Mouse (Mus musculus): ENCODE results near the gene Clspn. TPM values are rescaled to one million over a fixed set of nuclear protein-coding genes. Genes with fewer than 3 reads are reported as not detected.

Clspn gene
- total and polyA plus RNA-seq, 3 experiments = 42.0 to 618 (median 64.0) TPM

DNA sequence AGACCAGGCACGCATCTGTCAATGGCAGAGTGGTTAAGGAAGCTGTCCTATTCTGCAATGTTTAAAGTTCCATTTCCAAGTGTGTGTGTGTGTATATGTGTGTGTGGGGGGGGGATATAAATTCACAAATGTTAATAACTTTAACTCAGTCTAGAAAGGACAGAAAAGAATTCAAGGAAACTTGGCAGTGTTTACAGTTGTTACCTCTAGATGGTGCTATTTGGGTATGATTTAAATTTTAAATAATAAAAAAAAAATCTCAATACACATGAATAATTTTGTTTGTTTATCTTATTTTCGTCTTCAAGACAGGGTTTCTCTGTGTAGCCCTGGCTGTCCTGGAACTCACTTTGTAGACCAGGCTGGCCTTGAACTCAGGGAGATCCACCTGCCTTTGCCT is 75.2 kb downstream of the Clspn start (continued):
- TF ChIP-seq NRF1 (IDR thresholded peaks at IDR 0.05; ENCODE audit: insufficient read depth, low read depth, low read length, poor library complexity, severe bottlenecking) (no peak), MYB (IDR thresholded peaks at IDR 0.05; ENCODE audit: low read depth, low read length) (no peak), MYC (IDR thresholded peaks at IDR 0.05; ENCODE audit: low read depth, low read length) (no peak), MAZ (IDR thresholded peaks at IDR 0.05; ENCODE audit: low read depth, low read length) (no peak)

DNA sequence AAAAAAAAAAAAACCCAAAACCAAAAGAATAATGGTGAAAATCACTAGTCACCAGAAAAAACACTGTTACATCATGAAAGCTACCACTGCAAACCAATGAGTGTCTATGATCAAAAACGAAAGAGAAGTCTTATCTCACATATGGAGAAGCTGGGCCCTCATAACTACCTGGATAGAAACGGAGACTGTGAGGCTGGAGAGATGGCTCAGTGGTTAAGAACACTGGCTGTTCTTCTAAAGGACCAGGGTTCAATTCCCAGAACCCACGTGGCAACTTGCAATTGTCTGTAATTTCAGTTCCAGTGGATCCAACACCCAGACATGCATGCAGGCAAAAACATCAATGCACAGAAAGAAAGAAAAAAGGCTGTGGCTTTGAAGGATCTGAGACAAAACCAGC is 75.9 kb downstream of the Clspn start:
- H3K36me3 ChIP-seq (ENCODE audit: control insufficient read depth in 1 of 2, insufficient read depth in 2 of 2, low read length in 2 of 2) = peaks cover 0 to 2% of the 10 kb centered on the region in 2 experiments; a peak in 1 of 4 replicates
- no peak for TF ChIP-seq GATA1 (IDR thresholded peaks at IDR 0.05; ENCODE audit: low read depth, low read length)
- peak; percentile 98 for TF ChIP-seq TBP (IDR thresholded peaks at IDR 0.05; ENCODE audit: low read depth, low read length)
- TF ChIP-seq KAT2A (conservative IDR thresholded peaks at IDR 0.05; ENCODE audit: low read depth, low read length) = no peak
- no peak for TF ChIP-seq RCOR1 (IDR thresholded peaks at IDR 0.05; ENCODE audit: low read depth, low read length)
- TF ChIP-seq POLR2AphosphoS2 (IDR thresholded peaks at IDR 0.05; ENCODE audit: low read length) = no peak
- no peak for TF ChIP-seq POLR2A (IDR thresholded peaks at IDR 0.05; ENCODE audit: control insufficient read depth in 1 of 2, insufficient read depth in 1 of 2, low read depth in 1 of 2, low read length in 2 of 2, poor library complexity in 1 of 2)
- TF ChIP-seq CTCF (IDR thresholded peaks at IDR 0.05 in 2 of 3, conservative IDR thresholded peaks at IDR 0.05 in 1 of 3; ENCODE audit: control insufficient read depth in 1 of 3, insufficient read depth in 1 of 3, low read depth in 2 of 3, low read length in 3 of 3, poor library complexity in 1 of 3, severe bottlenecking in 1 of 3) = no peak
- no peak for TF ChIP-seq TAL1 (IDR thresholded peaks at IDR 0.05; ENCODE audit: low read length)
- TF ChIP-seq MYB (IDR thresholded peaks at IDR 0.05; ENCODE audit: low read depth, low read length) = no peak
- no peak for TF ChIP-seq USF2 (IDR thresholded peaks at IDR 0.05; ENCODE audit: borderline replicate concordance in 1 of 2, insufficient read depth in 1 of 2, low read depth in 1 of 2, low read length in 2 of 2)
- TF ChIP-seq GABPA (IDR thresholded peaks at IDR 0.05; ENCODE audit: low read depth, low read length) = no peak
- no peak for TF ChIP-seq CHD1 (IDR thresholded peaks at IDR 0.05; ENCODE audit: low read depth, low read length)
- no peak for TF ChIP-seq MAFK (IDR thresholded peaks at IDR 0.05; ENCODE audit: borderline replicate concordance, low read depth, low read length)
- no peak for TF ChIP-seq POLR2AphosphoS5 (IDR thresholded peaks at IDR 0.05; ENCODE audit: borderline replicate concordance, low read depth, low read length)
- no peak for TF ChIP-seq EP300 (IDR thresholded peaks at IDR 0.05; ENCODE audit: low read depth in 1 of 2, low read length in 2 of 2)
- TF ChIP-seq USF1 (IDR thresholded peaks at IDR 0.05; ENCODE audit: low read depth, low read length) = no peak
- TF ChIP-seq MXI1 (IDR thresholded peaks at IDR 0.05; ENCODE audit: low read depth, low read length) = peak; percentile 60; the same call in 1 of the 2 replicates
- TF ChIP-seq ZNF384 (IDR thresholded peaks at IDR 0.05; ENCODE audit: low read depth, low read length) = 0 out of 2 replicates have a peak, but pooled peaks have one; percentile 7
- TF ChIP-seq MYC (IDR thresholded peaks at IDR 0.05; ENCODE audit: low read depth, low read length) = no peak
- no peak for TF ChIP-seq MAZ (IDR thresholded peaks at IDR 0.05; ENCODE audit: low read depth, low read length)
- peak; percentile 46 for DNase-seq (ENCODE audit: low read depth, low spot score)
- no peak overlapping the region for H3K9ac ChIP-seq (ENCODE audit: control insufficient read depth, low read depth, low read length, poor library complexity, severe bottlenecking)
- peaks cover 0 to 6% of the 10 kb centered on the region in 2 experiments; a peak in 1 of 4 replicates for H3K4me1 ChIP-seq (ENCODE audit: control insufficient read depth in 1 of 2, insufficient read depth in 2 of 2, low read length in 2 of 2)
- peak overlapping the region; percentile 7 to 24; a peak in 1 of 4 replicates for H3K4me3 ChIP-seq (ENCODE audit: control insufficient read depth in 1 of 2, insufficient read depth in 1 of 2, low read depth in 2 of 2, low read length in 2 of 2)
- H3K9me3 ChIP-seq (replicated peaks; ENCODE audit: insufficient read depth, low read length) = no peaks in the 10 kb centered on the region
- H3K27me3 ChIP-seq (ENCODE audit: control insufficient read depth in 1 of 2, insufficient read depth in 2 of 2, low read length in 2 of 2) = peaks cover 2 to 6% of the 10 kb centered on the region in 2 experiments
- no peak overlapping the region for H3K27ac ChIP-seq (ENCODE audit: control insufficient read depth, low read depth, low read length)
- H3K79me2 ChIP-seq (ENCODE audit: control insufficient read depth, insufficient read depth, low read length, poor library complexity) = no peaks in the 10 kb centered on the region

All from MEL (cell line).